Mouse (Mus musculus): ENCODE measurements at regions not wholly inside any gene's neighbourhood (a gene's known extent, or its start where the extent isn't known, plus 50 kb on each side); places are given as distances from the start of the nearest gene placed in this dataset.

GRCm38 (mm10) chr2:78412985-78413384 lies 454.9 kb upstream of the Ube2e3 start:
- TF ChIP-seq CTCF (IDR thresholded peaks at IDR 0.05) (no peak), EP300 (IDR thresholded peaks at IDR 0.05) (no peak)

Data from lung, postnatal 0 days (tissue).